Mouse (Mus musculus): ENCODE measurements around the gene Asic2. TPM values are rescaled to one million over a fixed set of nuclear protein-coding genes. Genes with fewer than 3 reads are reported as not detected.

Gene Asic2
- total RNA-seq, 2 experiments from 2014 or later = 73.7 to 79.1 TPM

- intact Hi-C loops (cut with DNase I) = loop anchor here (10.0 kb wide), 1 partner anchor 186 kb away; no protein-coding TSS in a partner anchor
These were observed 779.2 kb downstream of the Asic2 start for GRCm38 (mm10) chr11:81189103-81189502.

DNA sequence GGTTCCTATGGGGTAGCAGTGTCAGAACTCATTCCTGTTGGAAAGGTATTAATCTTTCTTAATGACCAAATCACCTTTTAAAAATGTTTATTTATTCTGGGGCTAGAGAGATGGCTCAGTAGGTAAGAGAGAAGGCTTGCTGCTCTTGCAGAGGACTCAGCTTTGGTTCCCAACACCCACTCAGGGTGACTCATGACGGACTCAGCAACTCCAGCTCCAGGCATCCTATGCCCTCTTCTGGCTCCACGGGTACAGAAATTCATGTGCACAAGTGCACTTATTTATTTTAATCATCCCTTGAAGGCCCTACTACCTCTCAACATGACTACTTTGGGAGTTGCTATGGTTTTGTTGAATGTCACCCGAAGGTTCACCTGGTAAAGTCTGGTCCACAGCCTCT, 780.4 kb downstream of the Asic2 start:
- intact Hi-C loops (cut with DNase I) = loop anchor here (10.0 kb wide), 1 partner anchor 187 kb away; no protein-coding TSS in a partner anchor
- no peak for DNase-seq (ENCODE audit: low spot score in 2 of 2)

More at GRCm38 (mm10) chr11:81189103-81189502, 779.2 kb downstream of the Asic2 start:
- DNase-seq (ENCODE audit: low spot score in 2 of 2) = peak; percentile 24

- intact Hi-C loops (cut with DNase I) = loop anchor here (10.0 kb wide), 1 partner anchor 190 kb away; no protein-coding TSS in a partner anchor
These were observed 783.5 kb downstream of the Asic2 start for GRCm38 (mm10) chr11:81184721-81185120.

DNA sequence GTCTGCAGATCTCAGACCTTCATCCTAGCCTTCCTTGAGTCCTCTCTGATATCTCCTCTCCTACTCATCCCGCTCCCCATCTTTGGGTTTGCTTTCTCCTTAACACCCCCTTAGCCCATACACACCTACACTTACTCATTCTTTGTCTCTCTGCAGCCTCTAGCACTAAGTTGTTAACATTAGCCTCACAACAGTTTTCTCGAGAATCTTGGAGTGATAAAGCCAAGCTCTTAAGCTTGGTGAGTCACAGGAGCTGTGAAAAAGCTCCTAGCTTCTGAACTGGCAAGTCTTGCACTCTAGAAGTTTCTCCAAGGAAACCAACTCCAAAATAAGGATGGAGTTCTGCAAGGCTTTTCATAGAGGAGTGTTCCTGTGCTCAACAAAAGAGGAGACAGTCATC, 803.4 kb downstream of the Asic2 start:
- DNase-seq (ENCODE audit: low spot score in 2 of 2) = no peak
- intact Hi-C loops (cut with DNase I) = no loop called here

More at GRCm38 (mm10) chr11:81184721-81185120, 783.5 kb downstream of the Asic2 start:
- DNase-seq (ENCODE audit: low spot score in 2 of 2) = no peak

DNA sequence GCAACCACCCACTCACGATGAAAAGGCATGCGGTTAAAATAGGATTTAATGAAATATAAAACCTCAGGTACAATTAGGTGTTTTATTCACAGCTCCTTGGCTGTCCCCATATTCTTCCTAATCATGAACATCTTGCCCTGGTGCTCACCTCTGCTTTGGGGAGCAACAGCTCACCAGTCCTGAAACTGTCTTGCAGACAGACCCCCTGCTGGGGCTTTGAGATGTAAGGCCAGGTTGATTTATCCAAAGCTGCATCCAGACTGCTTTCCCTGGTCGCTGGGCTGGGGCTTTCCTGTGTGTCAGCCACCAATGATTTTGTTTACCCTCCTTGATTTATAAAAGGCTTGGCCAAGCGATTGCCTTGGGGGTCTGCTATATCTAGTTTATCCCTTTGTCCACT, 805.2 kb downstream of the Asic2 start:
- intact Hi-C loops (cut with DNase I) = no loop called here

GRCm38 (mm10) chr11:81153841-81154240, 814.4 kb downstream of the Asic2 start:
- intact Hi-C loops (cut with DNase I) = loop anchor here (2.0 to 10.0 kb wide), 5 partner anchors 59 to 327 kb away; no protein-coding TSS in a partner anchor
- peak; percentile 82 to 85 for DNase-seq (ENCODE audit: low spot score in 2 of 2)

More for the DNA sequence above, 805.2 kb downstream of the Asic2 start:
- DNase-seq (ENCODE audit: low spot score in 2 of 2) = no peak

DNA sequence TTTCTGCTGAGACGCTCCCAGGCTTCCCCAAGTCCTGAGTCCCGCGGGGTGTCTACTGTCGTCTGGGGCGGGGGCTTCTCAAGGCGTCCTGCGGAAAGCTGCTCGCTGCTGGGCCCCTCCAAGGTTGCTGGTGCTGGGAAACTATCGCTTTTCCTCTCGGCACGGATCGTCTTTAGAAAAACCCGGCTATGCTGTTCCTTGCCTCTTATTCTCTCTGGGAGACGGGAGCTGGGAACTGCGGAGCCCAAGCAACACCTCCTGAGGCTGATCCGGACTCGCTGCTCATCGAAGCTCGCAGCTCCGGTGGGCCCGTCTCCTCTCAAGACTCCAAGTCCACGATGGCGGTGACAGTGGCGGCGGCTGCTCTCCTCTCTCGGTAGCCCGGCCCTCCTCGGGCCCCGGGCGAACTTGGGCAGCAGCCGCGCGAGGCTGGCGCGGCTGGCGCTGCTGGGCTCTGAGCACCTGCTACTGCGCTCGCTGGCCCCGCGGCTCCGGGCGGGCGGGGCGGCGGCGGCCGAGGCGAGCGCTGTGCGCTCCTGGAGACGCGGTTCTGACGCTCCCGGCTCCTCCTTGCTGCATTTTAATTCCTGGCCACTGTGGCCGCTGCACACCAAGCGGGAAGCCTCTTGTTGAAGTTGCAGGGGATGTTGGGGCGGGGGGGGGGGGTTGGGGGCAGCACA, 815.0 kb downstream of the Asic2 start:
- DNase-seq (ENCODE audit: low spot score in 2 of 2) = peak; percentile 83 to 89
- intact Hi-C loops (cut with DNase I) = loop anchor here (2.0 to 10.0 kb wide), 5 partner anchors 58 to 326 kb away; no protein-coding TSS in a partner anchor

- intact Hi-C loops (cut with DNase I) = loop anchor here (2.0 to 10.0 kb wide), 5 partner anchors 58 to 325 kb away; no protein-coding TSS in a partner anchor
- DNase-seq (ENCODE audit: low spot score in 2 of 2) = peak; percentile 79 to 80
These were observed 815.6 kb downstream of the Asic2 start for GRCm38 (mm10) chr11:81152460-81153160.

- DNase-seq (ENCODE audit: low spot score in 2 of 2) = peak; percentile 58 to 73
- intact Hi-C loops (cut with DNase I) = loop anchor here (2.0 to 10.0 kb wide), 5 partner anchors 57 to 325 kb away; no protein-coding TSS in a partner anchor
These were observed 816.3 kb downstream of the Asic2 start for GRCm38 (mm10) chr11:81152021-81152385.

- DNase-seq (ENCODE audit: low spot score in 2 of 2) = peak in 1 of 2 experiments; percentile 35
- intact Hi-C loops (cut with DNase I) = loop anchor here (2.0 to 10.0 kb wide), 5 partner anchors 57 to 324 kb away; no protein-coding TSS in a partner anchor
These were observed 816.8 kb downstream of the Asic2 start for GRCm38 (mm10) chr11:81151286-81152020.

DNA sequence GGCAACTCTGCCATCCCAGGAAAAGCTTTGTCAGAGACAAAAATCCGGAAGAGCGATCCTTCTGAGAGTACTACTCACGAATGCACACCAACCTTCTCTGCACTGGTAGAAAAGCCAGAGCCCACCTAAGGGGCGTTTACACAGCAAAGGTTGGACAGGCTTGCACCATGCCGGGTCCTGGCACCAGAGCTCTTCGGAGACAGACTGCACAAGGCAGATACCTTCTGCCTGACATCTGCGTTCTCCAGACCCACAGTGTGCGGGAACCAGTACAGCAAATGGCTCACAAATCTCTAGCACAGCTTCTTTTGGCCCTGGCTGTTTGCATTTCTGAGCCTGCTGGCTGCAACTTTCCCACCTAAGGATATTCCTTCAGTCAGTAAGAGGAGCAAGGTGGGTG, 817.6 kb downstream of the Asic2 start:
- intact Hi-C loops (cut with DNase I) = loop anchor here (5.0 to 10.0 kb wide), 4 partner anchors 93 to 323 kb away; no protein-coding TSS in a partner anchor

DNA sequence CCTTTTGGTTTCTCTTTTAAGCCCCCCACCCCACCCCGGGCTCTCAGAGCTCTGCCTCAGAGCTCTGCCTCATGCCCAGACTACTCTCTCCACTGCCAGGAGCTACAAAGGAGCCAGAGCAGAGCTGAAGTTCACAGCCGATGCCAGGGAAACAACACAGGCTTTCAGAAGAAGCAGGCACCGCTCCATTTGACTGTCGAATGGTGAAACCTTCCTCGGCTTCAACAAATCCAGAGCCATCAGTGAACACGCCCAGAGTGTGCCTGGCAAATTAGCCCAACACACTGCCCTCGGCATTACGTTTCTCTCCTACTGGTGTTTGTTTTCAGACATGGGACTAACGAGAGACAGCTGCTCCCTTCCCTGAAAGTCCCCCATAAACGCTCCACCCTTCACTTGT, 819.8 kb downstream of the Asic2 start:
- intact Hi-C loops (cut with DNase I) = no loop called here
- peak in 1 of 2 experiments; percentile 23 for DNase-seq (ENCODE audit: low spot score in 2 of 2)

More for the DNA sequence above, 817.6 kb downstream of the Asic2 start:
- DNase-seq (ENCODE audit: low spot score in 2 of 2) = no peak

- intact Hi-C loops (cut with DNase I) = no loop called here
- DNase-seq (ENCODE audit: low spot score in 2 of 2) = no peak
These were observed 821.6 kb downstream of the Asic2 start for GRCm38 (mm10) chr11:81146574-81147157.

GRCm38 (mm10) chr11:81135141-81135540, 833.1 kb downstream of the Asic2 start:
- intact Hi-C loops (cut with DNase I) = no loop called here
- DNase-seq (ENCODE audit: low spot score in 2 of 2) = peak; percentile 51 to 54

DNA sequence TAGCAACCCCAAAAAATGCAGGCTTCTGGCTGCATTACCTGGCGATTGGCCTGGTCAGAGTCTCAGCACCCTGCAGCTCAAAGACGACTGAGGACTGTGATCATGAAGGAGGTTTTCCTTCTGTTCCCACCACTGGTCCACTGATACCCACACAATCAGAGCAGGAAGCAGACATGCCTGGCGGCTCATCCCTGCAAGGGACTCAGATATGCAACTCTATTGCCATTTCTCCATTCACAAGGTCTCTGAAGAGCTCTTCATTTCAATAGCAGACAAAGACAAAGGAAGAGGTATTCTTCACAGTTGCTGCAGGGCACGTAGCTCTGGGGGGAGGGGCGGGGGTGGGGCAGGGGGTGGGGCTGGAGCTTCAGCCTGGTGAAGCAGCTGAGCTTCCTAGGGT, 834.3 kb downstream of the Asic2 start:
- intact Hi-C loops (cut with DNase I) = no loop called here
- DNase-seq (ENCODE audit: low spot score in 2 of 2) = no peak

GRCm38 (mm10) chr11:81132669-81133068, 835.6 kb downstream of the Asic2 start:
- intact Hi-C loops (cut with DNase I) = no loop called here
- DNase-seq (ENCODE audit: low spot score in 2 of 2) = peak in 1 of 2 experiments; percentile 52

DNA sequence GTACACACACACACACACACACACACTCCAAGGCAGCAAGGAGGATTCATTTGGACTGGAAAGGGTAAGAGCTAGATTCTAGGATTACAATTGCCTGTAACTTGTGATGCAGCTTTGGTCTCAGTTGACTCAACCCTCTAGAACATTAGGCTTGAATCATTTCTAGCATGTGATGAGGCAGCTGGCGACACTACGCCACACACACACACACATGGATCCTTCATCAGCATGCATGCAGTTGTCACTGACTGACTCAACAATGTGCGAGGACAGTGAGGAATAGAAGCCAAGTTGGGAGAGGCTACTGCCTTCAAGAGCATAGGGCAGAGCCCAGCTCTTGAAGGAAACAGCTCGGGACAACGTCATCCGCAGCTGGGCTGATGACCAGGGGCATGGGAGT, 843.9 kb downstream of the Asic2 start:
- no peak for DNase-seq (ENCODE audit: low spot score in 2 of 2)
- intact Hi-C loops (cut with DNase I) = no loop called here

DNA sequence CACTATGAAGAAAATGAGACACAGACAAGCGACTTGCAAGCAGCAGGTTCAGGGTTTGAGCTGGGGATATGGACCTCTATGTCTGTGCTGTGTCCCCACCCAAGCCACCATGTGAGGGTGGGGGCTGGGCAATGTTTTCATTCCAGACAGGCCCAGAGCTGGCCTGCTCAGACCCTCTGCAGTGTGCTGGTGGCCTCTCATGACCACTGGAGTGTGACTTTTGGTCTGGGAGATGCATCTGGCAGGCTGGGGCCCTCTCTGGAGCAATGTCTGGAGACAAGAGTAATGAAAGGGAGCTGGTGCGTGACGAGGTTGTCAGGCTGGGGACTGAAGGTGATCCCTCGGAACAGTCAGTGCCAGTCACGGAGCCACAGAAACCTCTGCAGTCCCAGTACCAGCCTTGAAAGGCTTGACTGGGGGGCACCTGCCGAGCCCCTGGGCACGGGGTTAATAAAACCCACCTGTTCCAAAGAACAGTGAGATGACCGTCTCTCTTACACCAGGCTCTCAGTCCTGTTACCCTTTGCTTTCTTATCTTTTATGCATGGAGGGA, 848.2 kb downstream of the Asic2 start:
- no peak for DNase-seq (ENCODE audit: low spot score in 2 of 2)
- intact Hi-C loops (cut with DNase I) = no loop called here

GRCm38 (mm10) chr11:81118055-81118454, 850.2 kb downstream of the Asic2 start:
- no peak for DNase-seq (ENCODE audit: low spot score in 2 of 2)
- intact Hi-C loops (cut with DNase I) = no loop called here
